Mouse (Mus musculus) G1E (cell line): ENCODE results near the gene Adsl. TPM values are rescaled to one million over a fixed set of nuclear protein-coding genes. Genes with fewer than 3 reads are reported as not detected.

ENCODE experiments used
- ATAC-seq: 2 replicates; pipeline ENCODE4 v1.8.0; 2016; ENCODE audit warnings: mild to moderate bottlenecking; ENCODE audit not compliant: insufficient number of reproducible peaks, poor library complexity, low FRiP score, severe bottlenecking; ENCODE audit errors: extremely low read depth
- DNase-seq: peaks from one replicate; pipeline ENCODE4 v3.0.0; 2012; ENCODE audit warnings: low spot score
- H3K27me3 ChIP-seq: 2 replicates; pipeline ENCODE4 v1.6.1; 2012; ENCODE audit warnings: mild to moderate bottlenecking, low read length, inconsistent platforms; ENCODE audit not compliant: insufficient read depth
- H3K36me3 ChIP-seq: replicated peaks from 2 replicates; pipeline ENCODE3; 2012; ENCODE audit warnings: mild to moderate bottlenecking, inconsistent platforms
- H3K4me1 ChIP-seq: 2 replicates; pipeline ENCODE4 v1.6.1; 2012; ENCODE audit warnings: low read depth, low read length, inconsistent platforms, mixed read lengths; ENCODE audit not compliant: insufficient read depth
- H3K4me3 ChIP-seq: 2 replicates; pipeline ENCODE4 v1.5.1; 2012; ENCODE audit warnings: low read depth, mild to moderate bottlenecking, inconsistent platforms, low read length, moderate library complexity, mixed read lengths
- H3K9me3 ChIP-seq: replicated peaks from 2 replicates; pipeline ENCODE4 v1.6.1; 2012; ENCODE audit warnings: inconsistent platforms
- CTCF ChIP-seq: IDR thresholded peaks from 2 replicates; pipeline ENCODE4 v1.5.1; 2012; ENCODE audit warnings: low read depth, low read length, inconsistent platforms, mixed read lengths
- GATA1 ChIP-seq: IDR thresholded peaks from 2 replicates; pipeline ENCODE4 v1.6.1; 2012; ENCODE audit warnings: borderline replicate concordance, low read length, inconsistent platforms, mixed read lengths
- GATA2 ChIP-seq: IDR thresholded peaks from 2 replicates; pipeline ENCODE4 v1.6.1; 2012; ENCODE audit warnings: low read depth, low read length, inconsistent platforms, borderline replicate concordance
- POLR2AphosphoS5 ChIP-seq: IDR thresholded peaks from 2 replicates; pipeline ENCODE4 v1.6.1; 2012; ENCODE audit warnings: low read depth, low read length, inconsistent platforms; ENCODE audit not compliant: insufficient replicate concordance
- TAL1 ChIP-seq: conservative IDR thresholded peaks from 2 replicates; pipeline ENCODE4 v1.6.1; 2012; ENCODE audit warnings: low read depth, low read length, inconsistent platforms, mixed read lengths
- polyA plus RNA-seq: library from polyadenylated mRNA; stranded (reverse); fragments of >175 nt; gene quantifications from 2 replicates; pipeline ENCODE4 v1.2.3, GENCODE M21; 2012
- total RNA-seq, 2 experiments: library from RNA; stranded (forward) in 1 of 2; stranded (reverse) in 1 of 2; fragments of 200-1000 nt in 1 of 2; fragments of >200 nt in 1 of 2; fragmentation: Nextera tagmentation in 1 of 2; gene quantifications; 2 replicates each; pipeline ENCODE4 v1.2.3; 2014 to 2017

The Adsl gene
- total and polyA plus RNA-seq, 3 experiments, result 79.0 to 174 (median 112) TPM

DNA sequence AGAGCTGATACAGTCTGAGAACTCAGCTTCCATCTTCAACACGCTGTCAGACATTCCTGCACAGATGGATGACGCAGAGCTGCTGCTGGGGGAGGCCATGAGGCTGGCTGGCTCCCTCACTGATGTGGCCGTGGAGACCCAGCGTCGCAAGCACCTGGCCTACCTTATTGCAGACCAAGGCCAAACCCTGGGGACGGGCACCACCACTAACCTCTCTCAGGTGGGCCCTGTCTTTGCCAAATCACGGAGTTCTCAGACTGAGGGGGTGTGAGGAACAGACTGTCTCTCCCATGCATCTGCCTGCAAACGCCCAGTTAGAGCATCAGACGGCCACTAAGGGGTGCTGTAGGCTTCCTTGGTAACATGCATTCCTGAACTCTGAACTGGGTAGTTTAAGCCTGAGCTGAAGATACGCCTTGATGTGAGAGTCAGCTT, 60.4 kb downstream of the Adsl start:
- Histone ChIP-seq H3K27me3 (no peaks in the 10 kb centered on the region), H3K4me1 (no peaks in the 10 kb centered on the region; the same call in none of the 2 replicates), H3K9me3 (no peaks in the 10 kb centered on the region), H3K36me3 (peaks cover 92% of the 10 kb centered on the region), H3K4me3 (no peak overlapping the region)
- DNase-seq (no peak), ATAC-seq (no peak)
- TF ChIP-seq TAL1 (no peak), POLR2AphosphoS5 (no peak), GATA2 (no peak), GATA1 (no peak), CTCF (no peak)

DNA sequence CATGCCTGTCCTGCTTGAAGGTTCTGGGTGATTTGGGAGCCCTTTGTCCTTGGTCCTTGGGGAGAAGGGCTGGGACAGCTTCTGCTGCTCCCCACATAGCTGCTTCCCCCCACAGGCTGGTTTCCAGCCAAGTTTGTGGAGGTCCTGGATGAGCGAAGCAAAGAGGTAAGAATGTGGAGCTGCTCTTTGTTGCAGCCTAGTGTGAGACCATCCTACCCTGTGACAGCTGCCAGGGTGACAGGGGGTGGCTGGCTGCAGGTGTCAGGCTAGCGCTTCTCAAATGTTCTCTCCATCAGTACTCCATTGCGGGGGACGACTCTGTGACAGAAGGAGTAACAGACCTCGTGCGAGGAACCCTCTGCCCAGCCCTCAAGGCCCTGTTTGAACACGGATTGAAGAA, 61.8 kb downstream of the Adsl start:
- no peak for ATAC-seq
- Histone ChIP-seq H3K27me3 (no peaks in the 10 kb centered on the region), H3K4me1 (no peaks in the 10 kb centered on the region; the same call in none of the 2 replicates), H3K9me3 (no peaks in the 10 kb centered on the region), H3K36me3 (peaks cover 94% of the 10 kb centered on the region), H3K4me3 (no peak overlapping the region)
- no peak for DNase-seq
- TF ChIP-seq POLR2AphosphoS5, result no peak
- no peak for TF ChIP-seq TAL1
- TF ChIP-seq CTCF, result no peak
- TF ChIP-seq GATA1, result no peak
- no peak for TF ChIP-seq GATA2

GRCm38 (mm10) chr15:81011523-81011922, 63.2 kb downstream of the Adsl start:
- no peaks in the 10 kb centered on the region for H3K27me3 ChIP-seq
- TF ChIP-seq CTCF, result no peak
- no peak for TF ChIP-seq GATA1
- no peak for TF ChIP-seq TAL1
- TF ChIP-seq GATA2, result no peak
- TF ChIP-seq POLR2AphosphoS5, result no peak
- DNase-seq (no peak), ATAC-seq (no peak)
- no peak overlapping the region for H3K4me3 ChIP-seq
- no peaks in the 10 kb centered on the region for H3K9me3 ChIP-seq
- no peaks in the 10 kb centered on the region; the same call in 1 of the 2 replicates for H3K4me1 ChIP-seq
- H3K36me3 ChIP-seq, result peaks cover 95% of the 10 kb centered on the region

GRCm38 (mm10) chr15:81012359-81012758, 64.1 kb downstream of the Adsl start:
- H3K27me3 ChIP-seq, result no peaks in the 10 kb centered on the region
- no peak overlapping the region for H3K4me3 ChIP-seq
- DNase-seq (no peak), ATAC-seq (no peak)
- peaks cover 95% of the 10 kb centered on the region for H3K36me3 ChIP-seq
- H3K9me3 ChIP-seq, result no peaks in the 10 kb centered on the region
- H3K4me1 ChIP-seq, result no peaks in the 10 kb centered on the region; the same call in 1 of the 2 replicates
- TF ChIP-seq TAL1, result no peak
- TF ChIP-seq POLR2AphosphoS5, result no peak
- no peak for TF ChIP-seq GATA2
- no peak for TF ChIP-seq CTCF
- no peak for TF ChIP-seq GATA1

- H3K4me3 ChIP-seq, result no peak overlapping the region
- DNase-seq, result no peak
Observed at GRCm38 (mm10) chr15:81013186-81013585, 64.9 kb downstream of the Adsl start.

DNA sequence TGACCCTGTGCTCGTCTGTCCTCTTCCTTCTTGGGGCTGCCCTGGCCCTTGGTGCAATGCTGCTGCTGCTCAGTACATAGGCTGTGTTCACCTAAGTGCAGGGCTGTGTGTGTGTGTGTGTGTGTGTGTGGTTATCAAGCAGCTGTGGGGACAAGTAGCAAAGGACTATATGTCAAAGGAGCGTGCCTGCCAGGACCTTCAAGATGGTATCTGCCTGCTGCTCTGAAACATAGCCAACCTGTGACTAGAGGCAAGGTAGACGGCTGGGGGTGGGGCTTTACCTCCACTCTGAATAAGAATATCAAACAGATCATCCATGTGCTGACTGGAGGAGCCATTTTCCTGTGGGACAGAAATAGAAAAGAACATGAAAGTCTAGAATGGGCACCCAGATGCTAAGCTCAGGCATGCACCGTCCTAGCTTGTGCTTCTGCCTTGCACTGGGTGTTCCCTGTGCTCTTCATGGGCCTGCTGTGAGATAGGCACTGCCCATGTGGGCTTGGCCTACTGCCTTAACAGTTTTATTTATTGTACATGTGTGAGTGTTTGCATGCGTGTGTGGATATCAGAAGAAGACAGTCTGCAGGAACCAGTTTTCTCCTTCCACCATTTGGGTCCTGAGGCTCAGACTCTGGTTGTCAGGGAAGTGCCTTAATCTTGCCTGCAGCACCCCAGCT, 66.9 kb downstream of the Adsl start:
- H3K36me3 ChIP-seq, result peaks cover 94% of the 10 kb centered on the region
- H3K4me3 ChIP-seq, result no peak overlapping the region
- H3K9me3 ChIP-seq, result no peaks in the 10 kb centered on the region
- H3K4me1 ChIP-seq, result no peaks in the 10 kb centered on the region
- no peak for DNase-seq
- TF ChIP-seq CTCF (no peak), GATA2 (no peak)
- H3K27me3 ChIP-seq, result no peaks in the 10 kb centered on the region
- no peak for ATAC-seq

More at GRCm38 (mm10) chr15:81013186-81013585, 64.9 kb downstream of the Adsl start:
- Histone ChIP-seq H3K4me1 (no peaks in the 10 kb centered on the region), H3K27me3 (no peaks in the 10 kb centered on the region), H3K36me3 (peaks cover 95% of the 10 kb centered on the region), H3K9me3 (no peaks in the 10 kb centered on the region)
- no peak for ATAC-seq
- TF ChIP-seq TAL1 (no peak), GATA1 (no peak), POLR2AphosphoS5 (no peak), CTCF (no peak), GATA2 (no peak)

GRCm38 (mm10) chr15:81016488-81016887, 68.2 kb downstream of the Adsl start:
- Histone ChIP-seq H3K4me1 (peaks cover 7% of the 10 kb centered on the region), H3K9me3 (no peaks in the 10 kb centered on the region), H3K36me3 (peaks cover 92% of the 10 kb centered on the region), H3K27me3 (no peaks in the 10 kb centered on the region), H3K4me3 (no peak overlapping the region; the same call in 1 of the 2 replicates)
- TF ChIP-seq TAL1 (no peak), GATA2 (no peak), CTCF (no peak), GATA1 (no peak), POLR2AphosphoS5 (no peak)
- no peak for DNase-seq
- no peak for ATAC-seq
